Mouse (Mus musculus): ENCODE results near the gene Usp11.
A peak's percentile ranks its signal among the peaks of the same experiment; 100 is the strongest.
"Not testable (repeated sequence)": the region's sequence is repeated elsewhere in the genome, so short reads cannot be mapped to it uniquely, and the experiment has no call there.

Gene Usp11

DNA sequence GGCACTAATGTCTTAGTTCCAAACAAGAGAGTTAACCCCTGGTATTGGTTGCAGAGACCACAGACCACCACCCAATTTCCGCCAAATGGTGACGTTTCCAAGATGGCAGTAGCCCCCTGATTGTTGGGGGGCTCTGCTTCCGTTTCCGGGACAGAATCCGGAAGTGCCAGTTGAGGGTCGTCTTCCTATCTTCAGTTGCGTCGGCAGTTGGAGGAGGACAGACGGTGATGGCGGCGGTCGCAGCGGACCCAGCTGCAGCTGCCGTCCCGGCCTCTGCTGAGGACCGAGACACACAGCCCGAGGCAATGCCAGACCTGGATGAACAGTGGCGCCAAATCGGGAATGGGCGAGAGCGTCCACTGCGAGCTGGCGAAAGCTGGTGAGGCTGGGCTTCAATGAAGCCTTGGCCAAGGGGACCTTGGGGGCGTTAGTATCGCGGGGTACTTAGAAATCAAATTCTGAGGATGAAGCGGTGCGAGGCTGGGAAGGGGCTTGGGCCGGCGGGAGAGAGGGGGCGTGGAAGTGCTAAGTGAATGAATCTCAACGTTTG is at the start of gene Usp11:
Gene Usp11, plus strand, starts transcription at position 166 of the 550 bp plus-strand sequence.
- peak; percentile 15 to 35 for DNase-seq (ENCODE audit: low spot score in 2 of 2)

DNA sequence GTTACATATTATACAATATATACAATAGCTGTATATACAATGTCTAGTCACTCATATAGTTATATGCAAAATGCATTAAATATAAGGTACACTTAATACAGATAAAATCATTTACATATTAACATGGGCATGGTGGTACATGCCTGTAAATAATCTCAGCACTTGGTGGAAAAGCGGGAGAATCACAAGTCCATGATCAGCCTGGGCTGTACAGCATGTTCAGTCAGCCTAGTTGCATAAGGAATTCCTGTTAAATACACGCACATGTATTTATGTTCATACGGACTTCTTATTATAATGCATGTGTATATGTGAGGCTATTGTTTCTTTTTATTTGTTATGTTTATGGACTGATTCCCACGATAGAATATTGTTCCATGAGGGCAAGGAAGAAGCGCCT is 46.1 kb upstream of the Usp11 start:
- DNase-seq (ENCODE audit: low spot score in 2 of 2) = no peak

DNA sequence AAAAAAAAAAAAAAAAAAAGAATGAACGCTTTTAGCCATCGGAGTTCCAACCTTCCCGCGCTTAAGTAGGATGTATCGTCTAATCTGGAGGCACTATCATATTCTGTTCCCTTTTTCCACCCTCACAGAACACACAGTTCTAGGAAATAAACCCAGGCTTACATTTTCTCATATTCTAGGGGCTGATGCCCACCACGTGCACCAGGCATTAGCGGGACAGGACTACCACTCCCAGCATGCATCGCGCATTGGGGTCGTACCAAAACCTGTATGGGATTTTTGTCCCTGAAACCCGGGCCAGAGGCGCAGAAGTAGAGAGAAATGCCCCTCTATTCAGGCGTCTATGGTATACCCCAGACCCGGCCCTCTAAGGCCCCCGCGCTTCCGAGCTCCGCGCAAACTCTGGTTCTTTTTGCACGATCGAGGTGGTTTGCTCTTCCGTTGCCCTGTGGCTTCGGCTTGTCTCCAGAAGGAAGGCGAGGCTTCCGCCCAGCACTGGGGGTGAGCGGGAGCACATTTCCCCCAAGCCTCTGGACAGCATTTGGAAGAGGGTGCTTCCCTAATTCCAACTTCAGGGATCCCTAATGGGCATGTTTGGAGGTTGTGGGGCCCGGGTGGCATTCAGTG is 45.6 kb upstream of the Usp11 start, which contains the start of gene Uba1:
Gene Uba1, plus strand, starts transcription at position 301 of the 627 bp plus-strand sequence.
- peak; percentile 83 to 85 for DNase-seq (ENCODE audit: low spot score in 2 of 2)

DNA sequence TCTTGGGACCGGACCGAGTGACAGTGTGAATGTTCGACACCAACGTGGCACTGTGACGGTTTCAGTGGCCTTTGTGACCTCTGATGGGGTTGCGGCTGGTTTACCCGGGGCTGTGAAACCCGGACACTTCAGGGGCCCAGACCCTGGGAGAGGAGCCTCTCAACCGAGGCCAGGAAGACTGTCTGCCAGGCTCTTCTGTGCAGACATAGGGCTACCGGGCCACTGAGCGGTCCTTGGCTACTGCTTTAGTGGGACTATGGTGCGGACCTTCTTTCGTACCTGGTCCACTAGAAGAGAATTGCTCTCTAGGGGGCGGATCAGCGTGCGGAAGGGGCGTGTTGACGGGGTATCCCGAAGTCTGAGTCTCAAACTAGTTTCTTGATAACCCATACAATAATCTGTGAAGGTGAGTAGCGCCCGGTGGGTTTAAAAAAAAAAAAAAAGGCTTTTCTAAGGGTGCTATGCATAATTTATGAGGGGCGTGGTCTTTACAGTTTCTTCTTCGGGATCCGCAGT is 44.8 kb upstream of the Usp11 start:
- no peak for DNase-seq (ENCODE audit: low spot score in 2 of 2)

DNA sequence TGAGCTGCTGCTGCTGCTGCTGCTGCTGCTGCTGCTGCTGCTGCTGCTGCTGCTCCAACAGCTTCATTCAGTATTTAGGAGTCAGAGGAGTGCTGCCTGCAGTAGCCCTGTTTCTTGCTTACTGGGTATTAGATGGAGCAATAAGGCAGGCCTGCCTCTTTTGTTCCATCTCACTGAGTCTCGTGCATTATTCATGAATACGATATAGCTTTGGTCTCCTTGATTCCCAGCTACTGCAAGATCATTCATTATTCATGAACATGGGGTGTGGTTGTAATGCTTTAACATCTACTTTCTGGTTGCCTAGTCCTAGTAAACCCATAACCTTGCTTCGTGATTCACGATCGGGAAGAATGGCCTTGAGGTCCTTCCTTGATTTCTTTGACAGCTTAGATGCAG is 41.4 kb upstream of the Usp11 start:
- DNase-seq (ENCODE audit: low spot score in 2 of 2) = no peak

DNA sequence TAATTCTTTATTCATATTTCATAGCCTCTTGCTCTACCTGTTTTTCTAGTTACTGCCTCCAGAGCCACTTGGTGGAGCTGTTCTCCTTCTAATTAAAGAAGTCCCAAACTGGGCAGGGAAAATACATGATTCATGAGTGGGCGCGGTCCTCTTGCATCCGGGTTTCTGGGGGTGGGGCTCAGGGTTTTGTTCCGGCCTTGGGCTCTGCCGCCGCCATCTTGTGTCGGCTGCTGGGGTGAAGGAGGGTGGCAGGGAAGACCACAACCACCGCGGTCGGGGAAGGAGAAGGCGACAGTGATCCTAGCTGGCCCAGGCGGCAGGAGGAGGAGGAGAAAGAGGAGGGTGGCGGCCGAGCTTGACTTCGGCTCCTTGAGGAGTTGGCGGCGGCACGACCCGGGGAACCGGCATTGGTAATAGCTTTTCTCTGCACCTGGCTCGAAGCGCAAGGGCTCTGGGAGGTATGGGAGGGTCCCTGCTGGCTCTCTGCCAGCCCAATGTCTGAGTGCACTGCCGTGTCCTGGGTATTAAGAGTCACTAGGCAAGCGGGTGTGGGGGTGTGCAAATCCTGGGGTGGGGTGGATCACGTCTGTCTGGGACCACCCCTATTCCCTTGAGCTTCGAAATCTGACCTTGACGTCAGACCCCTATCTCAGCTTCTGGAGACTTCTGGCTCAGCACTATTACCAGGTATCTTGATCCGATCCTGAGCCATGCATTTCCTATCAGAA is 40.8 kb upstream of the Usp11 start:
- peak; percentile 82 to 83 for DNase-seq (ENCODE audit: low spot score in 2 of 2)

DNA sequence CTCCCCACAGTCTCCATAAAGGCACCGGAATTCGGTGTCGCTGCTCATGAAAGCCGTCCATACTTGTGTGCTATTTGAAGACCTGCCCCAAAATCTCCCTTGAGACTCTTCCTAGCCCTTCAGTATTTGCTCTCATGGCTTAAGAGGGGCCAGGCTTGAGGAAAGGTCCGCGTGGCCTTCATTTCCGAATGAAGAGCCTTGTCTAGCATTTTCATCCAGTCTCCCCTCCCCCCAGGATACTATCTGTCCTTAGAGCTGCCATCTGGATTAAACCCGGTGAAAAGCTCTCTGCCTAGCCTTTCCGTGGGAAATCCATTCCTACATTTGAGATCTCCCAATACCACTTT is 40.3 kb upstream of the Usp11 start:
- peak in 1 of 2 experiments; percentile 15 for DNase-seq (ENCODE audit: low spot score in 2 of 2)

DNA sequence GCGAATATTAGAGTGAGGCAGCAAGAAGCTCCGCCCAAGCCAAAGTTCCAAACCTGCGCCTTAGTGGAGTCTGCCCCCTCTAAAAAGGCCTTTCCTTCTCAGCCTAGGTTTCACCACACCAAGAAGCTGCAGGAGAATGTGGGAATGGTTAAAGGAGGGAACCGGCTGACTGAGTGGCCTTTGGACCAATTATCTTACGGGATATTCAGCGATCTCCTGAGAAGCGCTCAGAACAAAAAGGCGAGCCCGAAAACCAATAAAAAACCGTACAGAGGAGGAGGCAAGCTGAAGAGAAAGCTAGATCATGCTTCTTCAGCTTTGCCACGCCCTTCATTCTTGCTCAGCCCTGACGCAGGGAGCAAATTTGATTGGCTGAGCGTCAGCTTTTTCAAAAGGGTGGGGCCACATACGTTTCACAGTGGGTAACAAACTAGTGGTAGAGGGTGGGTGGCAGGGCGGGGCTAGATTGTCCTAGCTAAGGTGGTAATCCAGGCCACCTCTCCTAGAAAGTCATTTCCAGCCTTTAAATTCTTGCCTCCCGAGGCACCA is 16.1 kb upstream of the Usp11 start, which contains the start of gene Cdk16:
Gene Cdk16, plus strand, starts transcription at position 436 of the 549 bp plus-strand sequence.
- DNase-seq (ENCODE audit: low spot score in 2 of 2) = peak; percentile 81 to 83

DNA sequence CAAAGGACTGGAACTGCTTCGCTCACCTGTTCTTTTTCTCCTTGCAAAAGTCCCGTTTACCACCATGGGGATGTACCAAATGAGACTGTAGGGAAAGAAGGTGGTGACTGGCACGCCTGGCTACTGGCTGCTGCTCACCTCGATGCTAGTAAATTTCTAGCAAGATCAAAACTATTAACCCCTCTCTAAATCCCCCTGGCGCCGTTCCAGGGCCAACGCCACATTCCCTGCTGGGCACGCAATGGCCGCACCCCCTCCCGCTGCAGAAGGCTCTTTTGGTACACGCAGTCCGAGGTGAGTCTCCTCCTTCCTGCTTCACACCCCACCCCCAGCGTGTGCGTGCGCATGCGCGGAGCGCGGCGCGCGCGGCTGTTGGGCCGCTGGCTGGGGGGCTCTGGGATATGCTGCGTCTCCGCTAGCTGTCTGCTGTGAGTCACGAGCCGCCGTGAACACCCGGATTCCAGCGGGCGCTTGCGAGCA is 15.6 kb upstream of the Usp11 start:
- peak; percentile 71 to 76 for DNase-seq (ENCODE audit: low spot score in 2 of 2)

DNA sequence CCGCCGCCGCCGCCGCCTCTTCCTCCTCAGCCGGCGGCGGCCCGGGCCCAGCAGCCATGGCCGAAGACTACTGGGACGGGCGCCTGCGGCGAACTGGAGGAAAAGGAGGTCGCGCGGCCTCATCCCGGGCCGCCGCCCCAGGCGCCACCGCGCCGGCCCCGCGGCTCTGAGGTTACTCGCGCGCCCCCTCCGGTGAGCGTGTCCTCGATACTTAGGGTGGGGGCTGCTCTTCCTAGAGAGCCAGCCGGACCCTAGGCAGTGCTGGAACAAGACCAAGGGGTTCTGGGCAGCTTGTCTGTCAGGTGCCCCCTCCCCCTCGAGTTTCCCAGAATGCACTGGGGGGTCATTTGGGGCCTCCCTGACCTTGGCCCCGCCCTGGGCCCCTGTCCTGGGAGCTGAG is 15.1 kb upstream of the Usp11 start:
- DNase-seq (ENCODE audit: low spot score in 2 of 2) = peak; percentile 12 to 26

DNA sequence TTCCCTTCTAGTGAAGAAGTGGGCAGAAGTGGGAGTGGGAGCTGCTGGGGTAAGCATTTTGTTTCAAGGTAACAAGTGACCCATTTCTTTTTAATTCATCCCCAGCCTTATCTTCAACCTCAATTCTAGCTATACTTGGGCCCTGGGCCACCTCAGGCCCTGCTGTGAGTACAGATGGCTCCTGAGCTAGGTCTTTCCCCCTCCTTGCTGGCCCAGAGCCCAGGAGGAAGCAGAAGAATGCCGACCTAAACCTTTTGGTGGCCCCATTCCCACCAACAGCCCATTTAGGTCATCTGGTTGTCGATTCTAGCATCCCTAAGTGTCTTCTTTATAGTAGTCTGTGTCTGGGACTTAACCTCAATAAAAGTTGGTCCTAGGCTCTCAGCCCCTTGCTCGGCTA is 12.1 kb upstream of the Usp11 start:
- DNase-seq (ENCODE audit: low spot score in 2 of 2) = no peak

DNA sequence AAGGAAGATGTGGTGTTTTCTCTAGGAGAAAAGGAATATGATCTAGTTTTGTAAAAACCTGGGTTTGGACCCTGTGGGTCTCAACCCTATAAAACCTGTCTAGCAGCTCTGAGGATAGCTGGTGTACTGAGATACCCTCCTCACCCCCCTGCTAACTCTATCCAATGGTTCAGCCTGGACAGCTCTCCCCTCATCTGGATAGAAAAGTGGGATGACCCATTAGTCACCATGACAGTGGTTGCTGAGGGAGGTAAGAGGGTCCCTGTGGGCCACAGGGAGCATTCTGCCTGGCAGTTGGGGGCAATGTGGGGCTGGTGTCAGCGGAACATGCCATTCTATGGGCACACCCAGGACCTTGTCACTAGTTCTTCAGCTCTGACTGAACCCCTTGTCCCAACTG is 11.1 kb upstream of the Usp11 start:
- no peak for DNase-seq (ENCODE audit: low spot score in 2 of 2)

DNA sequence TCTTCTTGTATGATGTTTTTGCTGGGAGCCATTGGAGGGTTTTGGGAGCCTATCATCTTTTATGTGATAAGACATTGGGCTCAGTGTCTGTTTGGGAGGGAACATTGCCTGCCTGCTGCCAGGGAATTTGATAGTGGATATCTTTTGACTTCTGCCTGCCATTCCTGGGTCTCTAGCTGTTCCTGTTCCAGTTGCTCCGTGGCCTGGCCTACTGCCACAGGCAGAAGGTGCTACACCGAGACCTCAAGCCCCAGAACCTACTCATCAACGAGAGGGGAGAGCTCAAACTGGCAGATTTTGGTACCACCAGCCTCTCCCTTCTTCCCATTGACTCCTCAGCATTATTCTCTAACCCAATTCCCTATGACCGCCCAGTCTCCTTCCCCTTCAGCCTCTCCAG is 7.9 kb upstream of the Usp11 start:
- DNase-seq (ENCODE audit: low spot score in 2 of 2) = no peak

DNA sequence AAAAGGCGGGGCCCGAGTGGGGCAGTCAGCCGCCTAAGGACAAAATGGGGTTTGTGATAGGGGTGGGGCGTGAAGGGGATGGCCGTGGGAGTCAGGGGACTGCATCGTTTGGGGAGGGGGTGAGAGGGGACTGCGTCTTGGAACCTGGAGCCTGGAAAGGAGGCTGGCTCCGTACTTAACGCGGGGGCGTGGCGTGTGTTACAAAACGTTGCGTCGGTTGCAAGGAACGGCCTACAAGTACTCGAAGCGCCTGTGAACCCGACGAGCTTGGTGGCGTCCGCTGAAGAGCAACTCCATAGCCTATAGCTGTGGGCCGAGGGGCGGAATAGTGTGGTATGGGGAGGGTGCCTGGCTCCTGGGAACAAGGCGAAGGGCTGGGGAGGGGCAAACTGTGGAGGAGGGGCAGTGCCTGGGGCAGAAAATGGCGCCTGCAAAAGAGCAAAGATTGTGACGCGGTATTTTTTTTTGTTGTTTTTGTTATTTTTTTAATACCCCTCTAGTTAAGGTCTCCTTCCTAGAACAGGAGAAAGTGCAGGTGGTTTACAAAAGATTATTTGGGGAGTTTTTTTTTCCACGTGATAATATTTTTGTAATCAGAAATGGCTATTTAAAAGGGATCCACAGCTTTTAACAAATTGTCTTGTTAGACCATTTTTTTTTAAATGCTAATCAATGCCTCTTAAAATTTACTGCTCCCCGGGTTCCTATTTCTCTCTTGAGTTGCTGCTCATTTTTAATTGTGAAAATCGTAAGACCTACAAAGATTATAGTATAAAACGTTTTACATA is 783 bp downstream of the Usp11 start:
- DNase-seq (ENCODE audit: low spot score in 2 of 2) = peak; percentile 79 to 81

DNA sequence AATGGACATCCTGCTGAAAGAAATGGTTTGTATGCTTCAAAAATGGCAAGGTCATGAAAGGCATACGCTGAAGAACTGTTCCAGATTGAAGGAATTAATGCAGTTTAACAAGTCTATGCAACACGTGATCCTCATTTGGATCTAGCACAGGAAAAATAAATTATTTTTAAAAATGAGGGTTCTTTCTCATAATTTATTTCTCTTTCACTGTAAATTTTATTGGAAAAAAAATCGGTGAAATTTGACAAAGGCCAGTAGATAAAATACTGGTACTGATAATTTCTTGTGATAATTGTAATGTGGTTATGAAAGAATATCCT is 1.3 kb downstream of the Usp11 start:
- no peak for DNase-seq (ENCODE audit: low spot score in 2 of 2)

DNA sequence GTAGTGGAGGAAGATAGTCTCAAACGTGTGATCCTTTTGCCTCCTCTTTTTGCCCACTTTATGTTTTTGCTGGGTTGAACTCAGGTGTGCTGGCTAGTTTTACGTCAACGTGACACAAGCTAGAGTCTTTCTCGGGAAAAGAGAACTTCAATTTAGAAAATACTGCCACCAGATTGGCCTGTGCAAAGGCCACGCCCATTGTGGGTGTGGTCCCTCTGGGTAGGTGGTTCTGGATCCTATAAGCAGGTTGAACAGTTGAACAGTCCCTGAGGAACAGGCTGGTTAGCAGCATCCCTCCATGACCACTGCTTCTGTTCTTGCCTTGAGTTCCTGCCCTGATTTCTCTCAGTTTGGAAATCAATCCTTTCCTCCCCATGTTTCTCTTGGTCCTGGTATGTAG is 25.0 kb downstream of the Usp11 start:
- DNase-seq (ENCODE audit: low spot score in 2 of 2) = no peak

DNA sequence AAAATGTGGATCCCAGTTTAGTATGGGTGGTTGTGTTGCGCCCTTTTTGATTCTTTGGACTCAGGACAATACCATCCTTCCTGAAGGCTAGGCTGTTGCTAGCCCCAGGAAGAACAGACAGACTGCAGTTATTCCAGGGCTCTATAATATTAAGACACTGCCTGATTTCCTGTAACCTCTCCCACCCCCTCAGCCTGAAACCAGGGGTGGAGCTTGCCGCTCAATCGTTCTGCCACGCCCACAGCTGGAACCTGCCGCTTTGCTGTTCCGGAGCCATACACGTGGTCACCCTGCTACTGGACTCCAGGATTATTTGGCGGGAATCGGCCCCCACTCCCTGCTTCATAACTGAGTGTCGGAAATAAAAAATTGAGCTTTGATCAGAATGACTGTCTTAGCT is 26.3 kb downstream of the Usp11 start:
- not testable (repeated sequence) for DNase-seq (ENCODE audit: low spot score in 2 of 2)

DNA sequence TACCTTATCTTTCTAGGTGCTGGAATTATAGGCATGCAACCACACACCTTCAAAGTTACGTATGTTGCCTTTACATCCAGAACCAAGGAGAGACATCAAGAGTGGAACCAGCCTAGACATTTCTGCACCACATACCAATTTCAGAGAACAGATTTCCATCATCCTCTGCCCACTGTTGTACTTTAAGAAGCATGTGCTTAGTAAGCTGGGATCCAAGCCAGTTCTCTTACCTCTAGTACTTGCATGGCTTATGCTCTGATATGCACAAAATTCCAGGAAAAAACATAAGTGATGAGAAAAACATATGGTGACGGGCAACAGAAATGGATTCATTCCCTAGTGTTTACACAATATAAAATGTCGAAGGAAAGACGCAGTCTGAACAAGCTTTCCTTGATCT is 32.8 kb downstream of the Usp11 start:
- peak in 1 of 2 experiments; percentile 6 for DNase-seq (ENCODE audit: low spot score in 2 of 2)

DNA sequence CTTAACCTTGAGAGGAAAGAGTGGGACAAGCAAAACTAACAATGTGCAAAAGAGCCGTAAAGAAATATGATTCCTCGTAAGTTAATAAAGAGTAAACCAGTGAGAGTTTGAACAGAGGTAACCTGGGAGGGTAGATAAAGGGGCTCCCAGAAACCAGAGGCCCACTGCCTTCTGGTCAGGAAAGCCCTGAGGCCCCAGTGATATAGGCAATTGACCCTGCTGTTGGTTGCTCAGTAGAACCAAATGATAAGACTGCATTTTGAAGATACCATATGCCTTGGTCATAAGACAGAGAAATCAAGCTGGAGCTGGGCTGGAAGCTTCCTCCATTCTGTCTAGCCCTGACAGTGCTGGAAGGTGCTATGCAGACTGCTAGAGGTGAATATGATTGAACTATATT is 45.1 kb downstream of the Usp11 start:
- no peak for DNase-seq (ENCODE audit: low spot score in 2 of 2)

DNA sequence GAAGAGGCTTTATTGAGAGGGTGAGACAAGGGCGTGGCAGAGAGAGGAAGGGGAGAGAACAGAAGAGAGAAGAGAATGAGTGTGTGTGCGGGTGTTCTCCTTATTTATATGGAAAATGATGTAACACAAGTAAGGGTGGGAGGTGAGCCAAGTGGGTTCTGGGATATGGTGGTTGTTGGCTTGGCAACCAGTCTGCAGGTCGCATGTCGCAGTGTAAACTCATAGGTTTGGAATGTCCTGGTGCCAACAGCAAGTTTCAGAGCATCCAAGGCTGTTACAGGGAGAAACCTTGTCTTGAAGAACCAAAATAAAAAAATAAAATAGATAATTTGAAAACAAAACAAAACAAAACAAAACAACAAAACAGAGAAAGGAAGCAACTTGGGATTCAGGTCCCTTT is 57.5 kb downstream of the Usp11 start:
- no peak for DNase-seq (ENCODE audit: low spot score in 2 of 2)

All from right cerebral cortex, adult 2 months (tissue).